In the genomic region with DNA sequence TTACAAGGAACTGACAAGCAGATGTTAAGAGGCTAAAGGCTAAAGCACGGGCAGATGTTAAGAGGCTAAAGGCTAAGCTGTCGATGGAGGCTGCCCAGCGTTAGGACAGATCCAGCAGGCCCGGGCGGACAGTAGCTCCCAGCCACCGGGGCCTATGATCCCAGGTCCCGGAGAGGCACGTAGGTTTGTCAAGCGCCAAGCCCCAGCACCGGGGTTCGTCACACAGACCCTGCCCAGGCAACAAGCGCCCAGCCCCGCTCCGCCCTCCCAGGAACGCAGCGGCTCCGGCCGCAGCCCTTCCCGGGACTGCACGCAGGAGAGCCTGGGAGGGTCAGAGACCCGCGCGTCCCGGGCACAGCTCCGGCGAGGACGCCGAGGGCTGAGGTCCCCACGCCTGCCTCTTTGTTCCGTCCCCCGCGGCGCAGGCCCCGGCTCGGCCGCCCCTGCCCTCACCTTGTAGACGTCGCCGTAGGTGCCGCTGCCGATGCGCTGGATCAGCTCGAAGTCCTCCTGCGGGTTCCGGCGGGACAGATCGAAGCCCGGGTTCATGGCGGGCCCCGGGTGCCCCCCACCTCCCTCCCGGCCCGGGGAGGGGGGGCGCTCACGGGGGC, we compare ENCODE assay signal across 8 mouse cellular contexts. TPM values are rescaled to one million over a fixed set of nuclear protein-coding genes. Genes with fewer than 3 reads are reported as not detected.
DNase-seq lines count a peak whose midpoint lies in the region; ATAC-seq and TF ChIP-seq lines count a peak whose summit lies in the region.

No protein-coding gene starts in this region.

- peak; percentile 50; the same call in 1 of the 2 replicates for TF ChIP-seq POLR2A in testis, adult 2 months (IDR thresholded peaks at IDR 0.05; ENCODE audit: control insufficient read depth, low read depth, low read length)

- H3K27ac ChIP-seq in embryonic facial prominence, embryonic 12.5 days = peak overlapping the region; percentile 97
- peak overlapping the region; percentile 98 for H3K27ac ChIP-seq in heart, embryonic 13.5 days (replicated peaks)
- H3K27ac ChIP-seq in kidney, embryonic 16.5 days (ENCODE audit: low read length) = peak overlapping the region; percentile 98
- peak overlapping the region; percentile 96 for H3K27ac ChIP-seq in liver, postnatal 0 days (ENCODE audit: low read depth)
- H3K27ac ChIP-seq in neural tube, embryonic 12.5 days = peak overlapping the region; percentile 89
- H3K27ac ChIP-seq in testis, adult 2 months (ENCODE audit: control insufficient read depth, insufficient read depth, low read depth, low read length) = peak overlapping the region; percentile 52

- H3K4me2 ChIP-seq in embryonic facial prominence, embryonic 12.5 days (replicated peaks) = peak overlapping the region; percentile 71
- H3K4me2 ChIP-seq in heart, embryonic 13.5 days = peak overlapping the region; percentile 77
- peak overlapping the region; percentile 87 for H3K4me2 ChIP-seq in kidney, embryonic 16.5 days (replicated peaks; ENCODE audit: low read depth, low read length)
- H3K4me2 ChIP-seq in liver, postnatal 0 days (ENCODE audit: low read depth, low read length) = peak overlapping the region; percentile 89
- H3K4me2 ChIP-seq in neural tube, embryonic 12.5 days (replicated peaks) = peak overlapping the region; percentile 65

- H3K9me3 ChIP-seq in embryonic facial prominence, embryonic 12.5 days = no peaks in the 10 kb centered on the region
- H3K9me3 ChIP-seq in heart, embryonic 13.5 days = no peaks in the 10 kb centered on the region; the same call in 1 of the 2 replicates
- no peaks in the 10 kb centered on the region for H3K9me3 ChIP-seq in kidney, embryonic 16.5 days (ENCODE audit: low read length)
- H3K9me3 ChIP-seq in liver, postnatal 0 days (ENCODE audit: low read length) = no peaks in the 10 kb centered on the region
- no peaks in the 10 kb centered on the region for H3K9me3 ChIP-seq in neural tube, embryonic 12.5 days

- TF ChIP-seq EP300 in liver, postnatal 0 days (IDR thresholded peaks at IDR 0.05; ENCODE audit: low read depth) = no peak

- no peaks in the 10 kb centered on the region for H3K36me3 ChIP-seq in embryonic facial prominence, embryonic 12.5 days
- peaks cover 6% of the 10 kb centered on the region; the same call in 1 of the 2 replicates for H3K36me3 ChIP-seq in heart, embryonic 13.5 days
- H3K36me3 ChIP-seq in kidney, embryonic 16.5 days (ENCODE audit: insufficient read depth, low read length) = no peaks in the 10 kb centered on the region
- no peaks in the 10 kb centered on the region for H3K36me3 ChIP-seq in liver, postnatal 0 days (replicated peaks; ENCODE audit: insufficient read depth, low read length)
- H3K36me3 ChIP-seq in neural tube, embryonic 12.5 days = no peaks in the 10 kb centered on the region
- no peaks in the 10 kb centered on the region for H3K36me3 ChIP-seq in testis, adult 2 months (ENCODE audit: control insufficient read depth, insufficient read depth, low read length)

- H3K27me3 ChIP-seq in embryonic facial prominence, embryonic 12.5 days = no peaks in the 10 kb centered on the region
- H3K27me3 ChIP-seq in heart, embryonic 13.5 days (replicated peaks) = no peaks in the 10 kb centered on the region
- H3K27me3 ChIP-seq in kidney, embryonic 16.5 days (ENCODE audit: insufficient read depth, low read length) = no peaks in the 10 kb centered on the region
- H3K27me3 ChIP-seq in liver, postnatal 0 days (ENCODE audit: insufficient read depth, low read length) = no peaks in the 10 kb centered on the region
- no peaks in the 10 kb centered on the region for H3K27me3 ChIP-seq in neural tube, embryonic 12.5 days (replicated peaks)
- no peaks in the 10 kb centered on the region for H3K27me3 ChIP-seq in testis, adult 2 months (ENCODE audit: control insufficient read depth, insufficient read depth, low read length)

- peak overlapping the region; percentile 97 for H3K4me3 ChIP-seq in embryonic facial prominence, embryonic 12.5 days
- peak overlapping the region; percentile 97 for H3K4me3 ChIP-seq in heart, embryonic 13.5 days
- peak overlapping the region; percentile 96 for H3K4me3 ChIP-seq in kidney, embryonic 16.5 days (ENCODE audit: low read length)
- H3K4me3 ChIP-seq in liver, postnatal 0 days (ENCODE audit: low read depth, low read length) = peak overlapping the region; percentile 80
- peak overlapping the region; percentile 88 for H3K4me3 ChIP-seq in neural tube, embryonic 12.5 days
- peak overlapping the region; percentile 81 for H3K4me3 ChIP-seq in testis, adult 2 months (ENCODE audit: control insufficient read depth, low read depth, low read length)

- TF ChIP-seq CTCF in liver, postnatal 0 days (IDR thresholded peaks at IDR 0.05; ENCODE audit: low read depth) = no peak
- TF ChIP-seq CTCF in testis, adult 2 months (IDR thresholded peaks at IDR 0.05; ENCODE audit: control insufficient read depth, insufficient read depth, insufficient replicate concordance, low read depth, low read length) = no peak

- under 1% methylated on average over 52 of the region's 54 CpGs for WGBS in embryonic facial prominence, embryonic 12.5 days
- WGBS in heart, embryonic 13.5 days = under 1% methylated on average over 48 of the region's 54 CpGs
- WGBS in kidney, embryonic 16.5 days = 0% methylated on average over 51 of the region's 54 CpGs
- under 1% methylated on average over 53 of the region's 54 CpGs for WGBS in liver, postnatal 0 days (ENCODE audit: insufficient replicate concordance)
- under 1% methylated on average over 51 of the region's 54 CpGs for WGBS in neural tube, embryonic 12.5 days

- ATAC-seq in embryonic facial prominence, embryonic 12.5 days (ENCODE audit: insufficient number of reproducible peaks, insufficient read depth, low FRiP score, low TSS enrichment) = peak; percentile 55
- peak; percentile 30; the same call in 1 of the 2 replicates for ATAC-seq in heart, embryonic 13.5 days (ENCODE audit: extremely low read depth, insufficient number of reproducible peaks, low FRiP score, low TSS enrichment)
- peak; percentile 69 for ATAC-seq in kidney, embryonic 16.5 days (ENCODE audit: low FRiP score, low TSS enrichment)
- peak; percentile 33 for ATAC-seq in liver, postnatal 0 days
- peak; percentile 64 for ATAC-seq in neural tube, embryonic 12.5 days (ENCODE audit: low FRiP score, low read depth)

- H3K9ac ChIP-seq in embryonic facial prominence, embryonic 12.5 days = peak overlapping the region; percentile 95
- H3K9ac ChIP-seq in heart, embryonic 13.5 days = peak overlapping the region; percentile 99
- H3K9ac ChIP-seq in kidney, embryonic 16.5 days (replicated peaks; ENCODE audit: low read length) = peak overlapping the region; percentile 97
- peak overlapping the region; percentile 84 for H3K9ac ChIP-seq in liver, postnatal 0 days (replicated peaks)
- H3K9ac ChIP-seq in neural tube, embryonic 12.5 days = peak overlapping the region; percentile 96

- peak; percentile 51 to 58 for DNase-seq in B cell, adult 2 months
- peak; percentile 70 for DNase-seq in adrenal gland, postnatal 10 days
- DNase-seq in liver, postnatal 0 days = peak; percentile 66

- H3K4me1 ChIP-seq in embryonic facial prominence, embryonic 12.5 days = peaks cover 26% of the 10 kb centered on the region
- peaks cover 69% of the 10 kb centered on the region for H3K4me1 ChIP-seq in heart, embryonic 13.5 days
- H3K4me1 ChIP-seq in kidney, embryonic 16.5 days (ENCODE audit: insufficient read depth, low read length) = peaks cover 26% of the 10 kb centered on the region
- H3K4me1 ChIP-seq in liver, postnatal 0 days (ENCODE audit: insufficient read depth) = peaks cover 13% of the 10 kb centered on the region
- H3K4me1 ChIP-seq in neural tube, embryonic 12.5 days = peaks cover 15% of the 10 kb centered on the region
- H3K4me1 ChIP-seq in testis, adult 2 months (ENCODE audit: control insufficient read depth, insufficient read depth, low read length) = peaks cover 7% of the 10 kb centered on the region

RNA-seq across cellular contexts. Expression of a gene that starts 0.8 kb away (rescaled TPM):
- total RNA-seq in adrenal gland, postnatal 10 days (2021) = 10 to 100 TPM; 38.1 to 48.9 TPM
- polyA plus RNA-seq in embryonic facial prominence, embryonic 12.5 days (2016; fragmentation: Nextera tagmentation; extraction: Ambion mirVana) = 34.7 and 37.0 TPM in 2 replicates
- 15.1 and 17.0 TPM in 2 replicates for polyA plus RNA-seq in heart, embryonic 13.5 days (2015; fragmentation: Nextera tagmentation; extraction: Ambion mirVana)
- polyA plus RNA-seq in kidney, embryonic 16.5 days (2015; fragmentation: Nextera tagmentation; extraction: Ambion mirVana) = 22.8 and 23.4 TPM in 2 replicates
- polyA plus RNA-seq in liver, postnatal 0 days (2015; fragmentation: Nextera tagmentation; extraction: Ambion mirVana) = 5.5 and 5.9 TPM in 2 replicates
- polyA plus RNA-seq in neural tube, embryonic 12.5 days (2016; fragmentation: Nextera tagmentation; extraction: Ambion mirVana) = 30.6 and 32.5 TPM in 2 replicates
- polyA plus RNA-seq in testis, adult 2 months (2012; rRNA removed) = 12.9 and 14.4 TPM in 2 replicates

Comparison
In these comparisons a context has a peak if more than half of its experiments do, and no peak if none do; other contexts are left out.
1. Peak in every context shown above with its lines: DNase-seq, ATAC-seq, H3K4me3 ChIP-seq and H3K27ac ChIP-seq.